Mouse (Mus musculus) neural tube, embryonic 14.5 days (tissue): ENCODE results near the gene Ubqln4. TPM values are rescaled to one million over a fixed set of nuclear protein-coding genes. Genes with fewer than 3 reads are reported as not detected.

Source experiments
- ATAC-seq: fragments of 200-750 bp; cut with Nextera tagmentation; 2 replicates; pipeline ENCODE4 v1.8.0; 2017; ENCODE audit warnings: low read depth, mild to moderate bottlenecking, moderate TSS enrichment, moderate library complexity
- H3K27ac ChIP-seq: fragments of 300-500 bp; sonication (generic); 2 replicates; pipeline ENCODE4 v1.5.1; 2014; ENCODE audit warnings: low read depth, mild to moderate bottlenecking, control low read depth, low read length, moderate library complexity, mixed read lengths
- H3K27me3 ChIP-seq: fragments of 300-500 bp; sonication (generic); 2 replicates; pipeline ENCODE4 v1.6.1; 2014; ENCODE audit warnings: low read length; ENCODE audit not compliant: control insufficient read depth, insufficient read depth
- H3K36me3 ChIP-seq: fragments of 300-500 bp; sonication (generic); 2 replicates; pipeline ENCODE4 v1.6.1; 2014; ENCODE audit warnings: low read length, mixed read lengths; ENCODE audit not compliant: control insufficient read depth, insufficient read depth
- H3K4me1 ChIP-seq: fragments of 300-500 bp; sonication (generic); 2 replicates; pipeline ENCODE4 v1.6.1; 2014; ENCODE audit warnings: low read length; ENCODE audit not compliant: control insufficient read depth, insufficient read depth
- H3K4me2 ChIP-seq: fragments of 300-500 bp; sonication (generic); 2 replicates; pipeline ENCODE4 v1.6.1; 2014; ENCODE audit warnings: mild to moderate bottlenecking, low read depth, low read length, control low read depth
- H3K4me3 ChIP-seq: fragments of 300-500 bp; sonication (generic); 2 replicates; pipeline ENCODE4 v1.5.1; 2014; ENCODE audit warnings: low read depth, low read length, control low read depth, mixed read lengths
- H3K9ac ChIP-seq: fragments of 300-500 bp; sonication (generic); replicated peaks from 2 replicates; pipeline ENCODE4 v1.6.1; 2014; ENCODE audit warnings: low read depth, mild to moderate bottlenecking, control low read depth, low read length, mixed read lengths
- H3K9me3 ChIP-seq: fragments of 300-500 bp; sonication (generic); 2 replicates; pipeline ENCODE4 v1.6.1; 2016; ENCODE audit warnings: low read length; ENCODE audit not compliant: control insufficient read depth
- WGBS: fragments of 180-500 bp; shearing (Covaris S2); extraction: QIAGEN DNeasy Blood & Tissue Kit; methylation state at CpG from one replicate; pipeline ENCODE4 v1.1.7; 2014; 5-methylcytosine and 5-hydroxymethylcytosine counted together
- polyA plus RNA-seq: library from polyadenylated mRNA; unstranded; fragments of >200 nt; fragmentation: Nextera tagmentation; extraction: Ambion mirVana; gene quantifications from 2 replicates; pipeline ENCODE4 v1.2.1, GENCODE M21; 2014

The Ubqln4 gene
- polyA plus RNA-seq, 1 experiment from 2014 or later: 44.1 TPM

GRCm38 (mm10) chr3:88521156-88521555 is 32.4 kb upstream of the Ubqln4 start:
- no peaks in the 10 kb centered on the region for H3K9me3 ChIP-seq
- peaks cover 4% of the 10 kb centered on the region; the same call in 1 of the 2 replicates for H3K4me1 ChIP-seq
- no peak overlapping the region for H3K4me2 ChIP-seq
- no peak overlapping the region for H3K27ac ChIP-seq
- ATAC-seq: no peak
- H3K4me3 ChIP-seq: no peak overlapping the region
- 89% methylated on average over 6 of the region's 6 CpGs for WGBS
- no peak overlapping the region for H3K9ac ChIP-seq
- no peaks in the 10 kb centered on the region; the same call in 1 of the 2 replicates for H3K36me3 ChIP-seq
- H3K27me3 ChIP-seq: no peaks in the 10 kb centered on the region

GRCm38 (mm10) chr3:88521803-88522331 is 31.7 kb upstream of the Ubqln4 start:
- no peaks in the 10 kb centered on the region; the same call in 1 of the 2 replicates for H3K36me3 ChIP-seq
- H3K27me3 ChIP-seq: no peaks in the 10 kb centered on the region
- no peak overlapping the region for H3K27ac ChIP-seq
- no peak overlapping the region for H3K9ac ChIP-seq
- 29% methylated on average over 9 of the region's 9 CpGs for WGBS
- no peak overlapping the region for H3K4me2 ChIP-seq
- H3K4me3 ChIP-seq: no peak overlapping the region
- peaks cover 4% of the 10 kb centered on the region; the same call in 1 of the 2 replicates for H3K4me1 ChIP-seq
- no peaks in the 10 kb centered on the region for H3K9me3 ChIP-seq
- no peak for ATAC-seq

GRCm38 (mm10) chr3:88523027-88523426 is 30.5 kb upstream of the Ubqln4 start:
- Histone ChIP-seq H3K27me3 (no peaks in the 10 kb centered on the region), H3K36me3 (no peaks in the 10 kb centered on the region; the same call in 1 of the 2 replicates), H3K4me2 (no peak overlapping the region), H3K9me3 (no peaks in the 10 kb centered on the region), H3K27ac (no peak overlapping the region), H3K9ac (no peak overlapping the region), H3K4me1 (peaks cover 13% of the 10 kb centered on the region; the same call in 1 of the 2 replicates), H3K4me3 (no peak overlapping the region)
- no peak for ATAC-seq
- WGBS: 85% methylated on average over 8 of the region's 8 CpGs

- H3K27ac ChIP-seq: no peak overlapping the region
- 94% methylated on average over 5 of the region's 5 CpGs for WGBS
- no peak for ATAC-seq
- no peaks in the 10 kb centered on the region for H3K27me3 ChIP-seq
- no peaks in the 10 kb centered on the region; the same call in 1 of the 2 replicates for H3K36me3 ChIP-seq
- no peaks in the 10 kb centered on the region for H3K9me3 ChIP-seq
- H3K4me1 ChIP-seq: peaks cover 28% of the 10 kb centered on the region
- H3K4me3 ChIP-seq: no peak overlapping the region
- H3K9ac ChIP-seq: no peak overlapping the region
- no peak overlapping the region for H3K4me2 ChIP-seq
Observed at GRCm38 (mm10) chr3:88525021-88525420, 28.5 kb upstream of the Ubqln4 start.

- WGBS: 34% methylated on average over 17 of the region's 17 CpGs
- ATAC-seq: peak; percentile 64
- Histone ChIP-seq H3K9ac (no peak overlapping the region), H3K27ac (no peak overlapping the region), H3K9me3 (no peaks in the 10 kb centered on the region), H3K4me3 (no peak overlapping the region), H3K27me3 (no peaks in the 10 kb centered on the region), H3K4me2 (0 out of 2 replicates have a peak overlapping the region, but pooled peaks have one; percentile 19), H3K36me3 (no peaks in the 10 kb centered on the region; the same call in 1 of the 2 replicates), H3K4me1 (peaks cover 35% of the 10 kb centered on the region)
Observed at GRCm38 (mm10) chr3:88526157-88527131, 27.1 kb upstream of the Ubqln4 start.

- Histone ChIP-seq H3K27ac (peak overlapping the region; percentile 28; the same call in 1 of the 2 replicates), H3K36me3 (no peaks in the 10 kb centered on the region; the same call in 1 of the 2 replicates), H3K9ac (peak overlapping the region; percentile 37), H3K27me3 (no peaks in the 10 kb centered on the region), H3K9me3 (no peaks in the 10 kb centered on the region), H3K4me3 (peak overlapping the region; percentile 13; the same call in 1 of the 2 replicates), H3K4me1 (peaks cover 35% of the 10 kb centered on the region), H3K4me2 (peak overlapping the region; percentile 37)
- no peak for ATAC-seq
- WGBS: 21% methylated on average over 8 of the region's 8 CpGs
Observed at GRCm38 (mm10) chr3:88527565-88527964, 26.0 kb upstream of the Ubqln4 start.

- ATAC-seq: no peak
- H3K36me3 ChIP-seq: no peaks in the 10 kb centered on the region; the same call in 1 of the 2 replicates
- no peak overlapping the region; the same call in 1 of the 2 replicates for H3K4me3 ChIP-seq
- no peak overlapping the region for H3K27ac ChIP-seq
- peaks cover 35% of the 10 kb centered on the region for H3K4me1 ChIP-seq
- H3K9ac ChIP-seq: no peak overlapping the region
- no peaks in the 10 kb centered on the region for H3K9me3 ChIP-seq
- no peaks in the 10 kb centered on the region for H3K27me3 ChIP-seq
- H3K4me2 ChIP-seq: peak overlapping the region; percentile 77; the same call in 1 of the 2 replicates
- WGBS: 86% methylated on average over 11 of the region's 11 CpGs
Observed at GRCm38 (mm10) chr3:88528646-88529045, 24.9 kb upstream of the Ubqln4 start.

GRCm38 (mm10) chr3:88529204-88530000 is 24.2 kb upstream of the Ubqln4 start:
- peak overlapping the region; percentile 96 for H3K4me3 ChIP-seq
- H3K9me3 ChIP-seq: no peaks in the 10 kb centered on the region
- peak overlapping the region; percentile 77 for H3K4me2 ChIP-seq
- H3K4me1 ChIP-seq: peaks cover 37% of the 10 kb centered on the region
- no peak for ATAC-seq
- H3K27me3 ChIP-seq: no peaks in the 10 kb centered on the region
- H3K36me3 ChIP-seq: no peaks in the 10 kb centered on the region
- H3K9ac ChIP-seq: peak overlapping the region; percentile 99
- WGBS: 28% methylated on average over 7 of the region's 7 CpGs
- H3K27ac ChIP-seq: peak overlapping the region; percentile 98
